Mouse (Mus musculus) neural tube, embryonic 14.5 days (tissue): Measurements from ENCODE around the gene Pcbd2. TPM values are rescaled to one million over a fixed set of nuclear protein-coding genes. Genes with fewer than 3 reads are reported as not detected.

ENCODE experiments used
- ATAC-seq: fragments of 200-750 bp; cut with Nextera tagmentation; 2 replicates; pipeline ENCODE4 v1.8.0; 2017; ENCODE audit warnings: low read depth, mild to moderate bottlenecking, moderate TSS enrichment, moderate library complexity
- H3K27ac ChIP-seq: fragments of 300-500 bp; sonication (generic); 2 replicates; pipeline ENCODE4 v1.5.1; 2014; ENCODE audit warnings: low read depth, mild to moderate bottlenecking, control low read depth, low read length, moderate library complexity, mixed read lengths
- H3K27me3 ChIP-seq: fragments of 300-500 bp; sonication (generic); 2 replicates; pipeline ENCODE4 v1.6.1; 2014; ENCODE audit warnings: low read length; ENCODE audit not compliant: control insufficient read depth, insufficient read depth
- H3K36me3 ChIP-seq: fragments of 300-500 bp; sonication (generic); 2 replicates; pipeline ENCODE4 v1.6.1; 2014; ENCODE audit warnings: low read length, mixed read lengths; ENCODE audit not compliant: control insufficient read depth, insufficient read depth
- H3K4me1 ChIP-seq: fragments of 300-500 bp; sonication (generic); 2 replicates; pipeline ENCODE4 v1.6.1; 2014; ENCODE audit warnings: low read length; ENCODE audit not compliant: control insufficient read depth, insufficient read depth
- H3K4me2 ChIP-seq: fragments of 300-500 bp; sonication (generic); 2 replicates; pipeline ENCODE4 v1.6.1; 2014; ENCODE audit warnings: mild to moderate bottlenecking, low read depth, low read length, control low read depth
- H3K4me3 ChIP-seq: fragments of 300-500 bp; sonication (generic); 2 replicates; pipeline ENCODE4 v1.5.1; 2014; ENCODE audit warnings: low read depth, low read length, control low read depth, mixed read lengths
- H3K9ac ChIP-seq: fragments of 300-500 bp; sonication (generic); replicated peaks from 2 replicates; pipeline ENCODE4 v1.6.1; 2014; ENCODE audit warnings: low read depth, mild to moderate bottlenecking, control low read depth, low read length, mixed read lengths
- H3K9me3 ChIP-seq: fragments of 300-500 bp; sonication (generic); 2 replicates; pipeline ENCODE4 v1.6.1; 2016; ENCODE audit warnings: low read length; ENCODE audit not compliant: control insufficient read depth
- WGBS: fragments of 180-500 bp; shearing (Covaris S2); extraction: QIAGEN DNeasy Blood & Tissue Kit; methylation state at CpG from one replicate; pipeline ENCODE4 v1.1.7; 2014; 5-methylcytosine and 5-hydroxymethylcytosine counted together
- polyA plus RNA-seq: library from polyadenylated mRNA; unstranded; fragments of >200 nt; fragmentation: Nextera tagmentation; extraction: Ambion mirVana; gene quantifications from 2 replicates; pipeline ENCODE4 v1.2.1, GENCODE M21; 2014

Pcbd2 gene
- polyA plus RNA-seq, 1 experiment from 2014 or later = 19.6 TPM

- Histone ChIP-seq H3K4me2 (no peak overlapping the region), H3K4me3 (no peak overlapping the region), H3K9ac (no peak overlapping the region), H3K4me1 (no peaks in the 10 kb centered on the region), H3K27ac (no peak overlapping the region), H3K9me3 (no peaks in the 10 kb centered on the region), H3K27me3 (no peaks in the 10 kb centered on the region), H3K36me3 (no peaks in the 10 kb centered on the region)
- WGBS = 34% methylated on average over 10 of the region's 10 CpGs
- no peak for ATAC-seq
Measured at GRCm38 (mm10) chr13:55760576-55760975, 33.4 kb downstream of the Pcbd2 start.

- no peak for ATAC-seq
- Histone ChIP-seq H3K9me3 (no peaks in the 10 kb centered on the region), H3K36me3 (no peaks in the 10 kb centered on the region), H3K4me2 (no peak overlapping the region), H3K27ac (no peak overlapping the region), H3K4me3 (no peak overlapping the region), H3K27me3 (no peaks in the 10 kb centered on the region), H3K4me1 (no peaks in the 10 kb centered on the region), H3K9ac (no peak overlapping the region)
- 74% methylated on average over 10 of the region's 10 CpGs for WGBS
Measured at GRCm38 (mm10) chr13:55761486-55761885, 34.3 kb downstream of the Pcbd2 start.

GRCm38 (mm10) chr13:55774352-55774751 is 47.2 kb downstream of the Pcbd2 start:
- no peaks in the 10 kb centered on the region for H3K36me3 ChIP-seq
- no peaks in the 10 kb centered on the region for H3K27me3 ChIP-seq
- H3K9ac ChIP-seq = no peak overlapping the region
- WGBS = 90% methylated on average over 7 of the region's 7 CpGs
- no peak overlapping the region for H3K27ac ChIP-seq
- no peak overlapping the region for H3K4me2 ChIP-seq
- no peak overlapping the region for H3K4me3 ChIP-seq
- no peaks in the 10 kb centered on the region for H3K4me1 ChIP-seq
- no peak for ATAC-seq
- no peaks in the 10 kb centered on the region for H3K9me3 ChIP-seq

GRCm38 (mm10) chr13:55775056-55775455 is 47.9 kb downstream of the Pcbd2 start:
- Histone ChIP-seq H3K9ac (no peak overlapping the region), H3K4me1 (no peaks in the 10 kb centered on the region), H3K4me3 (no peak overlapping the region), H3K9me3 (no peaks in the 10 kb centered on the region), H3K4me2 (no peak overlapping the region), H3K27me3 (no peaks in the 10 kb centered on the region), H3K36me3 (no peaks in the 10 kb centered on the region), H3K27ac (no peak overlapping the region)
- no peak for ATAC-seq
- 53% methylated on average over 11 of the region's 11 CpGs for WGBS

GRCm38 (mm10) chr13:55784268-55784667 is 57.1 kb downstream of the Pcbd2 start, which contains the start of gene Catsper3:
TSS of gene Catsper3 (plus strand) at chr13:55784568.
- Histone ChIP-seq H3K36me3 (no peaks in the 10 kb centered on the region), H3K9me3 (no peaks in the 10 kb centered on the region), H3K27me3 (no peaks in the 10 kb centered on the region), H3K4me2 (no peak within 1 kb of the TSS), H3K4me3 (no peak within 1 kb of the TSS), H3K4me1 (no peaks in the 10 kb centered on the region), H3K27ac (no peak within 1 kb of the TSS), H3K9ac (no peak within 1 kb of the TSS)
- WGBS = 90% methylated on average over 3 of the region's 3 CpGs
- ATAC-seq = no peak

GRCm38 (mm10) chr13:55786120-55786519 is 59.0 kb downstream of the Pcbd2 start:
- H3K4me2 ChIP-seq = no peak overlapping the region
- no peak overlapping the region for H3K27ac ChIP-seq
- no peak for ATAC-seq
- H3K4me3 ChIP-seq = no peak overlapping the region
- H3K36me3 ChIP-seq = no peaks in the 10 kb centered on the region
- 87% methylated on average over 11 of the region's 11 CpGs for WGBS
- H3K9ac ChIP-seq = no peak overlapping the region
- H3K9me3 ChIP-seq = no peaks in the 10 kb centered on the region
- no peaks in the 10 kb centered on the region for H3K27me3 ChIP-seq
- H3K4me1 ChIP-seq = no peaks in the 10 kb centered on the region

- no peak overlapping the region for H3K27ac ChIP-seq
- 58% methylated on average over 2 of the region's 2 CpGs for WGBS
- no peak overlapping the region for H3K4me2 ChIP-seq
- no peaks in the 10 kb centered on the region for H3K4me1 ChIP-seq
- no peaks in the 10 kb centered on the region for H3K36me3 ChIP-seq
- ATAC-seq = no peak
- H3K27me3 ChIP-seq = no peaks in the 10 kb centered on the region
- no peaks in the 10 kb centered on the region for H3K9me3 ChIP-seq
- no peak overlapping the region for H3K9ac ChIP-seq
- no peak overlapping the region for H3K4me3 ChIP-seq
Measured at GRCm38 (mm10) chr13:55801246-55801645, 74.1 kb downstream of the Pcbd2 start.

GRCm38 (mm10) chr13:55803973-55804372 is 76.8 kb downstream of the Pcbd2 start:
- Histone ChIP-seq H3K4me3 (no peak overlapping the region), H3K4me2 (no peak overlapping the region), H3K9me3 (no peaks in the 10 kb centered on the region), H3K36me3 (no peaks in the 10 kb centered on the region), H3K27me3 (no peaks in the 10 kb centered on the region), H3K4me1 (no peaks in the 10 kb centered on the region), H3K27ac (no peak overlapping the region), H3K9ac (no peak overlapping the region)
- WGBS = 81% methylated on average over 1 of the region's 1 CpGs
- no peak for ATAC-seq

GRCm38 (mm10) chr13:55809041-55809623 is 82.0 kb downstream of the Pcbd2 start:
- no peak overlapping the region for H3K4me3 ChIP-seq
- no peaks in the 10 kb centered on the region for H3K9me3 ChIP-seq
- H3K4me1 ChIP-seq = no peaks in the 10 kb centered on the region
- no peaks in the 10 kb centered on the region for H3K36me3 ChIP-seq
- H3K9ac ChIP-seq = no peak overlapping the region
- H3K27ac ChIP-seq = no peak overlapping the region
- ATAC-seq = no peak
- H3K27me3 ChIP-seq = no peaks in the 10 kb centered on the region
- H3K4me2 ChIP-seq = no peak overlapping the region
- 75% methylated on average over 7 of the region's 7 CpGs for WGBS
